Mouse (Mus musculus): ENCODE data around the gene Dnm2. TPM values are rescaled to one million over a fixed set of nuclear protein-coding genes. Genes with fewer than 3 reads are reported as not detected.
A peak's percentile ranks its signal among the peaks of the same experiment; 100 is the strongest.
"Not testable (repeated sequence)": the region's sequence is repeated elsewhere in the genome, so short reads cannot be mapped to it uniquely, and the experiment has no call there.

Dnm2 gene
- polyA plus RNA-seq, 1 experiment, result 92.2 TPM

GRCm38 (mm10) chr9:21456930-21457634, 32.4 kb downstream of the Dnm2 start:
- TF ChIP-seq POLR2A (IDR thresholded peaks at IDR 0.05; ENCODE audit: borderline replicate concordance, extremely low read depth, insufficient read depth, insufficient read length, poor library complexity, severe bottlenecking) (no peak), CTCF (IDR thresholded peaks at IDR 0.05; ENCODE audit: borderline replicate concordance, extremely low read depth, insufficient read depth, insufficient read length) (no peak)
- DNase-seq (ENCODE audit: low read depth), result no peak

- no peak for DNase-seq (ENCODE audit: low read depth)
- TF ChIP-seq POLR2A (IDR thresholded peaks at IDR 0.05; ENCODE audit: borderline replicate concordance, extremely low read depth, insufficient read depth, insufficient read length, poor library complexity, severe bottlenecking), result no peak
- no peak for TF ChIP-seq CTCF (IDR thresholded peaks at IDR 0.05; ENCODE audit: borderline replicate concordance, extremely low read depth, insufficient read depth, insufficient read length)
Measured at GRCm38 (mm10) chr9:21458821-21459220, 34.1 kb downstream of the Dnm2 start.

- no peak for DNase-seq (ENCODE audit: low read depth)
- TF ChIP-seq POLR2A (IDR thresholded peaks at IDR 0.05; ENCODE audit: borderline replicate concordance, extremely low read depth, insufficient read depth, insufficient read length, poor library complexity, severe bottlenecking), result no peak
- no peak for TF ChIP-seq CTCF (IDR thresholded peaks at IDR 0.05; ENCODE audit: borderline replicate concordance, extremely low read depth, insufficient read depth, insufficient read length)
Measured at GRCm38 (mm10) chr9:21460400-21460940, 35.8 kb downstream of the Dnm2 start.

- TF ChIP-seq CTCF (IDR thresholded peaks at IDR 0.05; ENCODE audit: borderline replicate concordance, extremely low read depth, insufficient read depth, insufficient read length) (no peak), POLR2A (IDR thresholded peaks at IDR 0.05; ENCODE audit: borderline replicate concordance, extremely low read depth, insufficient read depth, insufficient read length, poor library complexity, severe bottlenecking) (no peak)
- DNase-seq (ENCODE audit: low read depth), result peak; percentile 15
Measured at GRCm38 (mm10) chr9:21463138-21463590, 38.5 kb downstream of the Dnm2 start.

GRCm38 (mm10) chr9:21463766-21464564, 39.3 kb downstream of the Dnm2 start:
- DNase-seq (ENCODE audit: low read depth), result peak; percentile 2

GRCm38 (mm10) chr9:21464565-21464928, 39.8 kb downstream of the Dnm2 start:
- DNase-seq (ENCODE audit: low read depth), result not testable (repeated sequence)

More at GRCm38 (mm10) chr9:21463766-21464564, 39.3 kb downstream of the Dnm2 start:
- TF ChIP-seq CTCF (IDR thresholded peaks at IDR 0.05; ENCODE audit: borderline replicate concordance, extremely low read depth, insufficient read depth, insufficient read length), result no peak
- TF ChIP-seq POLR2A (IDR thresholded peaks at IDR 0.05; ENCODE audit: borderline replicate concordance, extremely low read depth, insufficient read depth, insufficient read length, poor library complexity, severe bottlenecking), result no peak

GRCm38 (mm10) chr9:21469032-21470024, 44.6 kb downstream of the Dnm2 start:
- peak; percentile 28 for DNase-seq (ENCODE audit: low read depth)
- TF ChIP-seq CTCF (IDR thresholded peaks at IDR 0.05; ENCODE audit: borderline replicate concordance, extremely low read depth, insufficient read depth, insufficient read length), result peak; percentile 49; the same call in 1 of the 2 replicates
- TF ChIP-seq POLR2A (IDR thresholded peaks at IDR 0.05; ENCODE audit: borderline replicate concordance, extremely low read depth, insufficient read depth, insufficient read length, poor library complexity, severe bottlenecking), result no peak

GRCm38 (mm10) chr9:21472913-21473312, 48.2 kb downstream of the Dnm2 start:
- no peak for TF ChIP-seq POLR2A (IDR thresholded peaks at IDR 0.05; ENCODE audit: borderline replicate concordance, extremely low read depth, insufficient read depth, insufficient read length, poor library complexity, severe bottlenecking)
- TF ChIP-seq CTCF (IDR thresholded peaks at IDR 0.05; ENCODE audit: borderline replicate concordance, extremely low read depth, insufficient read depth, insufficient read length), result no peak
- no peak for DNase-seq (ENCODE audit: low read depth)

- DNase-seq (ENCODE audit: low read depth), result no peak
- TF ChIP-seq POLR2A (IDR thresholded peaks at IDR 0.05; ENCODE audit: borderline replicate concordance, extremely low read depth, insufficient read depth, insufficient read length, poor library complexity, severe bottlenecking) (no peak), CTCF (IDR thresholded peaks at IDR 0.05; ENCODE audit: borderline replicate concordance, extremely low read depth, insufficient read depth, insufficient read length) (no peak)
Measured at GRCm38 (mm10) chr9:21477707-21478106, 53.0 kb downstream of the Dnm2 start.

- TF ChIP-seq POLR2A (IDR thresholded peaks at IDR 0.05; ENCODE audit: borderline replicate concordance, extremely low read depth, insufficient read depth, insufficient read length, poor library complexity, severe bottlenecking) (no peak), CTCF (IDR thresholded peaks at IDR 0.05; ENCODE audit: borderline replicate concordance, extremely low read depth, insufficient read depth, insufficient read length) (no peak)
- peak; percentile 20 for DNase-seq (ENCODE audit: low read depth)
Measured at GRCm38 (mm10) chr9:21484065-21484464, 59.4 kb downstream of the Dnm2 start.

- DNase-seq (ENCODE audit: low read depth), result not testable (repeated sequence)
Measured at GRCm38 (mm10) chr9:21488246-21488645, 63.5 kb downstream of the Dnm2 start.

Measured in brain, embryonic 14.5 days (tissue).